Mouse (Mus musculus) adrenal gland, adult 18-20 months (tissue): ENCODE data around the gene Gimap1. TPM values are rescaled to one million over a fixed set of nuclear protein-coding genes. Genes with fewer than 3 reads are reported as not detected.

Source experiments
- DNase-seq, 2 experiments: peaks; one replicate each; pipeline ENCODE4 v3.0.0; 2021 to 2022; ENCODE audit warnings: low spot score in 2 of 2
- long read RNA-seq, 2 experiments: library from polyadenylated mRNA; stranded (forward); transcript quantifications; one replicate each; pipeline ENCODE4 v2.0.0; 2021
- total RNA-seq, 2 experiments: library from RNA; stranded (reverse); gene quantifications; 1 replicate in 1 of 2; 2 replicates in 1 of 2; pipeline ENCODE4 v1.2.3; 2021

Gimap1 gene
- total RNA-seq = 1 to 10 TPM; 8.8 to 8.9 TPM
- long read RNA-seq, experiment 1, transcript Gimap1-201 (3 exons, 1,493 nt) = major isoform, 5 of 9 reads
- long read RNA-seq, experiment 1, partial matches to known transcripts = 0 of 9 reads
- long read RNA-seq, experiment 1, other reads (novel, unspliced or antisense) = 0 of 9 reads
- long read RNA-seq, experiment 2, transcript Gimap1-201 (3 exons, 1,493 nt) = major isoform, 10 of 16 reads
- long read RNA-seq, experiment 2, partial matches to known transcripts = 0 of 16 reads
- long read RNA-seq, experiment 2, other reads (novel, unspliced or antisense) = 1 of 16 reads

GRCm38 (mm10) chr6:48738961-48739779, at the start of gene Gimap1:
Gene Gimap1 (plus strand): TSS chr6:48739054.
- peak in 1 of 2 experiments; percentile 35 for DNase-seq

DNA sequence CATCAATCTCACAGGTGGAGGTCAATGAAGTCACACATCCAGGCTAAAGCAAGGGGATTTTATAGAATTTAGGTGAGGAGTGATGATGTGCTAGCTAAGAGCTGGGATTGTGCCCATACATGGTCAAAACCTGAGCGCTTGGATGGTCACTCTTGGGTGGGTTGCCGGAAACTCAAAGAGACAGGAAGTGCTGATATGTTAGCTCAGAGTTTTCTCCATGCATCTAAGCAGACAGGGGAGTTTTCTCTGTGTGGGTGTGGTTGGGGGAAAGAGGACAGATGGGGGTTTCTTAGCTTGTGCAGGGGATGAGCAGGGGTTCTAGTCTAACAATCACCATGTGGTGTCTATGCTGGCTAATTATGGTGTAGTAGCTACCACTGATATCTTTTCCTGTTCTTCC, 49.5 kb upstream of the Gimap1 start:
- no peak for DNase-seq

DNA sequence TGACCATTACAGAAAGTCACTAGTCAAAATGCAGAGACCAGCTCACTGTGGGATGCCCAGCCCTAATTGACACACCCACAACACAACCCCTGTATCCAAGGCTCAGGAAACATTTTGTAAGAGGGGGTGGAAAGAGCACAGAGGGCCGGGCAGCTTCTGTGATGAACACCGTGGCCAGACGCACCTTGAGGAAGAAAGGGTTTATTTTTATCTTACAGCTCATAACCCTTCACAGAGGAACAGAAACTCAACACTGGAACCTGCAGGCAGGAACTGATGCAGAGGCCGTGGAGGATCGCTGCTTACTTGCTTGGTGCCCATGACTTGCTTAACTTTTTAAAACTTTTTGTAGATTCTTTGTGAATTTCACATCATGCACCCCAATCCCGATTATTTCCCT, 45.9 kb upstream of the Gimap1 start:
- DNase-seq = no peak

DNA sequence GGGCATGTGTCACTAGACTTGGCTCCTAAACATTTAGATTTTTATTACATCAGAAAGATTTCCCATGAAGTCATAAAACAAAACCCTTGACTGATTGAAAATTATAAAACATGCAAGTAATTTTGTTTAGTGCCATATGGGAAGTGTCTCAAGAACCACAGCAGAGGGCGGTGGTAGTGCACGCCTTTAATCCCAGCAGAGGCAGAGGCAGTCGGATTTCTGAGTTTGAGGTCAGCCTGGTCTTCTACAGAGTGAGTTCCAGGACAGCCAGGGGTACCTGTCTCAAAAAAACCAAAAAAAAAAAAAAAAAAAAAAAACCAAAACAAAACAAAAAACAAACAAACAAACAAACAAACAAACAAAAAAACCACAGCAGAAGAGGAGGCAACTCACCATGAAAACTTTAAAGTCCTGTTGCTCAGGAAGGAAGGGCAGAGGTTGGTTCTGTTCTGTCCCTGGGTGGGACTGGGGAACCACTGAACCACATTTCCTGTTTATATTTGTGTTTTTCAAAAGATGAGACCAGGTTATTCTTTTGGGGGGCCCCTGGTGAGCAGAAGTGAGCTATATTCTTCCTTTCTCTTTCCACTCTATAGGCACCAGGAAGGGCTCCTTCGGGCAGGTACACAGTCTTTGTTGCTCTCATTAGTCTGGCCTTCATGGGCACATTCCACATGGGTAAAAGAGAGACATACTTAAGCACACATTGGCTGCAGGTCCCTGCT, 41.9 kb upstream of the Gimap1 start:
- DNase-seq = no peak

GRCm38 (mm10) chr6:48697555-48697930, 41.3 kb upstream of the Gimap1 start:
- no peak for DNase-seq

DNA sequence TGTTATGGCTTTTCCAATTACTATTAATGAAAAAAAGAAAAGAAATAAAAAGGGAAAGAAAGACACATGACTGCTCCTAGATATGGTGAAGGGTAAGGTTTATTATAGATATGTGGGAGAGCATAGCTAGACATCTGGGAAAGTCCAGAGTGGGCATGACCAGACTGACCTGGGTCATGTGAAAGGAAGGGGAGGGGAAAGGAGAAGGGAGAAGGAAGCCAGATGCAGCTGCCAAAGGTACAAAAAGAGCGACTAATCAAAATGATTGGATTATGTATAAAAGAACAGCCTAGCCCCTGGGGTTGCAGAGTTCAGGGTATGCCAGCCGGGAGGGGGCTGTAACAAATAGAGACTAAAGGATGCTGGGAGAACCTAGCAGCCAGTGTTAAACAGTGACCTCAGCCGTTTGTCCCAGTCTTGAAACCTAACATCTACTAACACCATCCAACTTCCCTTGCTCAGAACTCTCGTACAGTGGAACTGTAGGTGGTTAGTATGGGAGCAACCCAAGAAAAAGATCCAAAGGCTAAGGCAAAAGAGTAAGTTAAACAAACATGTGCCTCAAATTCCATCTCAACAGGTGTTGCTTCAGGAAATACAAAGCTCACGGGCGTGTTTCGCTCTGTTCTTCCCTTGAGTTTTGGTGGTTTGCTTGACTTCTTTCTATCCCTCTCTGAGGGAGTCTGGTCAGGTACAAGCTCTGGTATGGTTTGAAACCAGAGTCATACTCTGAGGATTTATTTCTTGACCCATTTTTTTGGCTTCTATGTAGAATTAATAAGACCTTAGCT, 40.6 kb upstream of the Gimap1 start:
- no peak for DNase-seq

DNA sequence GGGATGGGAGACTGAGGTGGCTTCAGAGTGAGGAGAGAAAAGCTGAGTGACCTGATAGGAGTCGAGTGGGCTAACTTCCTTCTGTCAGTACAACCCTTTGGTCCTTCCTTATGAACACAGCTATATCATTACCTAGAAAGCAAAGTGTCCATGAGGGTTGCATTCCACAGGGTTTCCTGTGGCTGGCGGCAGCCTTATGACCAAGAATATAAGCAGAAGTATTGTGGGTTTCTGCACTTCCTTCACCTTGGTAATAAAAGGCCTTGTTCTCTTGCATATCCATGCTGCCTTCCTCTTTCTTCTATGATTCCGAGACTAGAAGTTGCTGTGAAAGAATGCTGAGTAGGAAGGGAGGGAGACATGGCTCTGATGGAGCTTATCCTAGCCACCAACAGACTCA, 40.0 kb upstream of the Gimap1 start:
- DNase-seq = no peak

GRCm38 (mm10) chr6:48700251-48701075, 38.4 kb upstream of the Gimap1 start:
- no peak for DNase-seq

DNA sequence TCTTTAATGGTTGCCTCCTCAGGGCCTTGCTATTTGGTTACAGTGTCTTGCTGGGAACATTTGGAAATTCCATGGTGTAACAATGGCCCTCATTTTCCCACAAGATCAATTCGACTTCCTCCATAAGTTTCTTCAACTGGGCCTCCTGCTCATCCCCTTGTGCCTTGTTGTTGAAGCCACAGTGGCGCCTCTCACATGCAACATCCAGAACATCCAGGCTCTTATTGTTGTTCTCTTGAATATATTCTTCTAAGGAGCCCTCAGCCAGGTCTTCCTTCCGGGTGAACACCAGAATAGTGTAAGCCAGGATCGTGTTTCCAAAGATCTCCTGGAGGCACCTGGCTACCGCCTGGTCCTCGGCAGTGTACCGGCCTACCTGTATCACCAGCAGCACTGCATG, 36.7 kb upstream of the Gimap1 start:
- no peak for DNase-seq

DNA sequence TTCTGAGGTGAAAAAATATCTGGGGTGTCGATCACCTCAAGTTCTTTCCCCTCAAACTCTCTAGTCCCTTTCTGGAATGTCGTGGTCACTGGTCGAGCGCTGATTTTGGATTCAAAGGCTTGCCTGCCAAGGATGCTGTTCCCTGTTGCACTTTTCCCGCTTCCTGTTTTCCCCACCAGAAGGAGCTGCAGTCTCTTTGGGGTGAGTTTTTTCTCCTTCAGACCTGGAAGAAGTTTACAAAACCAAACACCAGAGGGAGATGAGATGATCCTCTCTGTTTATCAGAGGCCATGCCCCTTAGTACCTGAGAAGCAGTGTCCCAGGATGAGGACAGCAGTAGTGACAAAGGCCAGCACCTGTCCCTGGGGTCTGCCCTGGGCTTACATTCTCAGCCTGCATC, 36.3 kb upstream of the Gimap1 start:
- no peak for DNase-seq

DNA sequence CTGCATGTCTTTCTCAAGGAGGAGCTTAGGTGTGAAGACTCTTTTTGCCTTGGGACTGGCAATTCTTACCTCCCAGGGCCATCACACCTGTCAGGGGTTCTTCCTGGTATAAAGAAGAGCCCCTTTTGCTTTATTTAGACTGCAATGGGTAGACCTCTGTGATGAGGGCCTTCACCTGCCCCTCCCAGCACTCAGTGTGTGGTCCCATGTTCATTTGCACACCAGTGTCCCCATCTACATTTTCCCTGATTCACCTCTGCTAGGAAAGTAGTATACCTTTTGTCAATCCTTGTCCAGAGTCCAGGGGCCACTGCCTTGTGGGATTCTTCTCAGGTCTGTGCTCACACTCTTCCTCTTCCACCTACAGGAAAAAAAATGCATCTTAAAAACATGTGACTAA, 34.7 kb upstream of the Gimap1 start:
- no peak for DNase-seq

DNA sequence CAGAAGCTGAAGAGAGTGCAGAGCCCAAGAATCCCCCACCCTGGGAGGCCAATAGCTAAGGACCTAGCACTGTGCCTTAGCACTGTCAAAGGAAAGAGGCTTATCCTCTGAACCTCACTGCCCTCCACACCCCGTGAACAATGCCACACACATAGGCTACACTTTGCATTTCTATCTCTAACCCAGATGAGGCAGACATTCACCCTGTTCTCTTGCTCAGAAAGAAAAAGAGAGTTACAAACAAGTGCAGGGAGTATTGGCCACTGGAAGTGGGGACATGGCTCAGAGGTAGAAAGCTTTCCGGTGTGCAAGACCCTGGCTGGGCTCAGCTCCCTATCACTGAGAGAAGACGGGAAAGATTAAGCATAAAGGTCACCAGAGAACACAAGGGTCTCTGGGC, 32.7 kb upstream of the Gimap1 start:
- no peak for DNase-seq

- DNase-seq = no peak
Measured at GRCm38 (mm10) chr6:48718455-48718854, 20.4 kb upstream of the Gimap1 start, which contains the start of the genes Gm28053 and Gimap7. Gene Gm28053 (plus strand): TSS chr6:48718607. Gene Gimap7 (plus strand): TSS chr6:48718621.

DNA sequence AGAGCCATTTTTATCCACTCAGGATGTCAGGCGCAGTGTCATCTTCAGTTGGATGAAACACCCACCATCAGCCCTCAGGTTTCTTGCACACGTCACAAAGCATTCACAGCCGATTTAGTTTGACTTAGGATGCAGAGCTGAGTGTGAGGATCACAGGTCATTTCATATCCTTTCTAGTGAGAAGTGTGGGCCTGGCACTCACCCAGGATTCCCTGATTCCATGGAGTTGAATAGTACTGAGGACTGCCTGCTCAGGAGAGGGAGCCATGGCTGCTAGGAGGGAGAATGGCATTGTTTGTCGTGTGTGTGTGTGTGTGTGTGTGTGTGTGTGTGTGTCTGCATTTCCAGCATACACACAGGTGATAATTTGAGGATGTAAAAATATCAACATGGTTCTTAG, 18.5 kb upstream of the Gimap1 start:
- DNase-seq = no peak

DNA sequence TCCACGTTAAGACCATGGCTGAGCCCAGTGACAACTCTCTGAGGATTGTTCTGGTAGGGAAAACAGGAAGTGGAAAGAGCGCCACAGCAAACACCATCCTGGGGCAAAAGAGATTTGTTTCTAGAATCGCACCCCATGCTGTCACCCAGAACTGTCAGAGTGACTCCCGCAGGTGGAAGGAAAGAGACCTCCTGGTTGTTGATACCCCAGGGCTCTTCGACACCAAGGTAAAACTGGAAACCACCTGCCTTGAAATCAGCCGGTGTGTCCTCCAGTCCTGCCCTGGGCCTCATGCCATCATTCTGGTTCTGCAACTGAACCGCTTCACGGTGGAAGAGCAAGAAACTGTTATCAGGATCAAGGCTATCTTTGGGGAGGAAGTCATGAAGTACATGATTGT, 15.4 kb upstream of the Gimap1 start:
- DNase-seq = no peak

DNA sequence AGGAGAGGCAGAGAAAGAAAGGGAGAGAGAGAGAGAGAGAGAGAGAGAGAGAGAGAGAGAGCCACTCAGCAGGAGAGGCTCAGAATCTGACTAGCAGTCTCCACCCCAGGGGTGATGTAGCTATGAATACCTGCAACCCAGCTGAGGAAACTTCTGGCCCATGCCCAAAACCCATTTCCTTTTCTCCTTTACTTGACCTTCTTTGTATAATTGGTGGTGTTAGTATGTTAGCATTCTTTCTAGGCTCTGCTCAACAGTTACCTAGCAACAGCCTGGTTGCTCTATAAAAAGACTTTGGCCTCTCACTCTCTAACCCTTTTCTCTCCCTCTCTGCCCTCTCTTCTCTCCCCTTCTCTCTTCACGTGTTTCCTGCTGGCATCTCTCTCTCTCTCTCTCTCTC, 13.4 kb upstream of the Gimap1 start:
- DNase-seq = no peak

GRCm38 (mm10) chr6:48727761-48728160, 11.1 kb upstream of the Gimap1 start:
- DNase-seq = no peak

DNA sequence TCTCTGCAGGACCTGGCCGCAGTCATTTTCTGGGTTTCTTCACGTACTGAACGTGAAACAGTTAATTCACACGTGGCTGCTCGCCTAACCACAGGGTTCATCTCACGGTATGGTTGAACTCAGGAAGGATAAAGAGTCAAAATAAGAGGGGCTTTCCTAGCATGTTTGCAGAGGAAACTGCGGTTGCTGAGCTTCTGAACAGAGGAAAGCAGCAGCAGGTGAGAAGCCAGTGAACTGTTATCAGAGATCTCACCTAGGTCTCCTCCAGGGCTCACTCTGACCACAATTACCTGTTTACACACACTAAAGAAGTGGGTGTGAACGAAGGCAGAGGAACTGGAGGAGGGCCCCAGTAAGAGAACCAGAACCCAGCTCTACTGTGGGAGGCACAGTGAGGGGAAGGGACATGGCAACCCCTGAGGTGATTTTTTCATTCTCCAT, 6.0 kb upstream of the Gimap1 start:
- DNase-seq = no peak

DNA sequence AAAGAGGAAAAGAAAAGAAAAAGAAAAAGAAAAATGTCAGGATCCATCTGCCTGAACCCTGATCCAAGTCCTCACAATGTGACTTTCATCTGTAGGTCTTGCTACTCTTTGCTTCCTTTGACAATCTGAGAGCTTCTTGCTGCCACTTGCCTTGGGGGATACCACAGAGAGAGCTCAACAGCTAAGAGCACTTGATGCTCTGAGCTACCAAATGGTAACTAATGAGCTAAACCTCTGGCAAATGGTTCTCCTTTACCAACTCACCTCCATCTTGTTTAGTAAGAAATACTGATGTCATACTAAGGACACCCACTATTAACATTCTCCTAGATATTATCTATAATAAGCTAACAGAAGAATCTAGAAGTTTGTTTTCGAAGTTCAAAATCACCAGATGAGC, 5.2 kb upstream of the Gimap1 start:
- DNase-seq = no peak

DNA sequence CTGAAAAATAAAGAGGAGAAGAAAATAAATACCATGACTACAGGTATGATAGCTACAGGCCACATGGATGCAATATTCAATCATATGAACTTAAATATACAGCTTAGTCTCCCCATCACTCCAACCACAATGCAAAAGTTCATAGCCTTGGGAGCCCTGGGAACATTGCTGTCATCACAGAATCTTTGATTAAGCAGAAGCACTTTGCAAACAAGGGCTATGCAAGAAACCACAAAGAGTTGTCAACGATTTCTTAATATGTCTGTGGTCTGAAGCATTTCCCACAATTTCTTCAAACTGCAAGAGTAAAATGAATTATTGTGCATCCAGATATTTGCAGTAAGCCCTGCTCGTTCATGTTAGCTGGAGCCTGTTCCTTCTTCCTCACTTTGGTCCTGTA, 1.8 kb upstream of the Gimap1 start:
- DNase-seq = no peak
